Mouse (Mus musculus) limb, embryonic 13.5 days (tissue): ENCODE measurements around the gene Lmf1. TPM values are rescaled to one million over a fixed set of nuclear protein-coding genes. Genes with fewer than 3 reads are reported as not detected.

Source experiments
- ATAC-seq: fragments of 200-750 bp; cut with Nextera tagmentation; 2 replicates; pipeline ENCODE4 v1.8.0; 2017; ENCODE audit warnings: low read depth, moderate number of reproducible peaks, moderate TSS enrichment; ENCODE audit not compliant: low FRiP score
- H3K27ac ChIP-seq: fragments of 300-500 bp; sonication (generic); 2 replicates; pipeline ENCODE4 v1.5.1; 2015; ENCODE audit warnings: inconsistent platforms, mild to moderate bottlenecking, moderate library complexity
- H3K27me3 ChIP-seq: fragments of 300-500 bp; sonication (generic); 2 replicates; pipeline ENCODE4 v1.6.1; 2015; ENCODE audit warnings: mild to moderate bottlenecking, inconsistent platforms
- H3K36me3 ChIP-seq: fragments of 300-500 bp; sonication (generic); 2 replicates; pipeline ENCODE4 v1.6.1; 2015; ENCODE audit warnings: inconsistent platforms, mild to moderate bottlenecking, moderate library complexity
- H3K4me1 ChIP-seq: fragments of 300-500 bp; sonication (generic); 2 replicates; pipeline ENCODE4 v1.6.1; 2015; ENCODE audit warnings: inconsistent platforms
- H3K4me2 ChIP-seq: fragments of 300-500 bp; sonication (generic); replicated peaks from 2 replicates; pipeline ENCODE4 v1.6.1; 2015; ENCODE audit warnings: inconsistent platforms, mild to moderate bottlenecking, moderate library complexity
- H3K4me3 ChIP-seq: fragments of 300-500 bp; sonication (generic); 2 replicates; pipeline ENCODE4 v1.5.1; 2015; ENCODE audit warnings: moderate library complexity, mild to moderate bottlenecking, inconsistent platforms
- H3K9ac ChIP-seq: fragments of 300-500 bp; sonication (generic); 2 replicates; pipeline ENCODE4 v1.6.1; 2015; ENCODE audit warnings: mild to moderate bottlenecking, inconsistent platforms
- H3K9me3 ChIP-seq: fragments of 300-500 bp; sonication (generic); 2 replicates; pipeline ENCODE4 v1.6.1; 2016; ENCODE audit warnings: inconsistent platforms
- WGBS: fragments of 180-500 bp; shearing (Covaris S2); methylation state at CpG from one replicate; pipeline ENCODE4 v1.1.7; 2015; 5-methylcytosine and 5-hydroxymethylcytosine counted together
- polyA plus RNA-seq: library from polyadenylated mRNA; unstranded; fragments of >200 nt; fragmentation: Nextera tagmentation; extraction: Ambion mirVana; gene quantifications from 2 replicates; pipeline ENCODE4 v1.2.1, GENCODE M21; 2015

Lmf1 gene
- polyA plus RNA-seq, 1 experiment from 2014 or later, result 33.2 TPM

GRCm38 (mm10) chr17:25590068-25590467, 11.2 kb downstream of the Lmf1 start:
- 94% methylated on average over 6 of the region's 6 CpGs for WGBS
- Histone ChIP-seq H3K4me3 (no peak overlapping the region), H3K4me1 (peaks cover 29% of the 10 kb centered on the region), H3K9me3 (peaks cover 7% of the 10 kb centered on the region; the same call in 1 of the 2 replicates), H3K4me2 (no peak overlapping the region), H3K27me3 (peaks cover 19% of the 10 kb centered on the region), H3K36me3 (peaks cover 61% of the 10 kb centered on the region), H3K9ac (no peak overlapping the region), H3K27ac (no peak overlapping the region)
- ATAC-seq, result no peak

GRCm38 (mm10) chr17:25590985-25591384, 12.1 kb downstream of the Lmf1 start:
- 77% methylated on average over 4 of the region's 4 CpGs for WGBS

GRCm38 (mm10) chr17:25592336-25592735, 13.5 kb downstream of the Lmf1 start:
- ATAC-seq, result no peak
- Histone ChIP-seq H3K36me3 (peaks cover 52% of the 10 kb centered on the region), H3K27ac (no peak overlapping the region), H3K9ac (no peak overlapping the region), H3K4me1 (peaks cover 30% of the 10 kb centered on the region), H3K4me2 (no peak overlapping the region), H3K27me3 (peaks cover 28% of the 10 kb centered on the region), H3K9me3 (peaks cover 7% of the 10 kb centered on the region; the same call in 1 of the 2 replicates), H3K4me3 (no peak overlapping the region)
- 74% methylated on average over 6 of the region's 6 CpGs for WGBS

More at GRCm38 (mm10) chr17:25590985-25591384, 12.1 kb downstream of the Lmf1 start:
- H3K27me3 ChIP-seq, result peaks cover 19% of the 10 kb centered on the region
- H3K4me2 ChIP-seq, result no peak overlapping the region
- H3K4me1 ChIP-seq, result peaks cover 30% of the 10 kb centered on the region
- no peak overlapping the region for H3K4me3 ChIP-seq
- H3K9ac ChIP-seq, result no peak overlapping the region
- H3K36me3 ChIP-seq, result peaks cover 52% of the 10 kb centered on the region
- H3K27ac ChIP-seq, result no peak overlapping the region
- peaks cover 7% of the 10 kb centered on the region; the same call in 1 of the 2 replicates for H3K9me3 ChIP-seq
- ATAC-seq, result no peak

GRCm38 (mm10) chr17:25593411-25594261, 14.8 kb downstream of the Lmf1 start:
- Histone ChIP-seq H3K9me3 (peaks cover 7% of the 10 kb centered on the region; the same call in 1 of the 2 replicates), H3K4me2 (peak overlapping the region; percentile 37), H3K4me1 (peaks cover 30% of the 10 kb centered on the region), H3K27me3 (peaks cover 36% of the 10 kb centered on the region), H3K36me3 (peaks cover 43% of the 10 kb centered on the region), H3K4me3 (no peak overlapping the region), H3K27ac (peak overlapping the region; percentile 72), H3K9ac (no peak overlapping the region)
- ATAC-seq, result peak; percentile 85
- WGBS, result 12% methylated on average over 22 of the region's 22 CpGs

- Histone ChIP-seq H3K4me3 (no peak overlapping the region), H3K4me1 (peaks cover 30% of the 10 kb centered on the region), H3K27ac (no peak overlapping the region), H3K27me3 (peaks cover 47% of the 10 kb centered on the region), H3K9me3 (peaks cover 7% of the 10 kb centered on the region; the same call in 1 of the 2 replicates), H3K4me2 (no peak overlapping the region), H3K9ac (no peak overlapping the region), H3K36me3 (peaks cover 29% of the 10 kb centered on the region)
- ATAC-seq, result no peak
- 84% methylated on average over 5 of the region's 5 CpGs for WGBS
Observed at GRCm38 (mm10) chr17:25595495-25595894, 16.6 kb downstream of the Lmf1 start.

GRCm38 (mm10) chr17:25597537-25597936, 18.7 kb downstream of the Lmf1 start:
- no peak overlapping the region for H3K4me2 ChIP-seq
- peaks cover 20% of the 10 kb centered on the region for H3K36me3 ChIP-seq
- H3K4me3 ChIP-seq, result no peak overlapping the region
- H3K9ac ChIP-seq, result no peak overlapping the region
- no peaks in the 10 kb centered on the region for H3K9me3 ChIP-seq
- peaks cover 27% of the 10 kb centered on the region for H3K4me1 ChIP-seq
- no peak overlapping the region for H3K27ac ChIP-seq
- ATAC-seq, result no peak
- H3K27me3 ChIP-seq, result peaks cover 44% of the 10 kb centered on the region
- WGBS, result 48% methylated on average over 3 of the region's 3 CpGs

- no peak overlapping the region for H3K9ac ChIP-seq
- peaks cover 8% of the 10 kb centered on the region for H3K36me3 ChIP-seq
- peaks cover 29% of the 10 kb centered on the region for H3K4me1 ChIP-seq
- H3K27ac ChIP-seq, result no peak overlapping the region
- no peak for ATAC-seq
- no peaks in the 10 kb centered on the region for H3K9me3 ChIP-seq
- 71% methylated on average over 8 of the region's 8 CpGs for WGBS
- no peak overlapping the region for H3K4me2 ChIP-seq
- peaks cover 32% of the 10 kb centered on the region for H3K27me3 ChIP-seq
- H3K4me3 ChIP-seq, result no peak overlapping the region
Observed at GRCm38 (mm10) chr17:25602366-25602765, 23.5 kb downstream of the Lmf1 start.

GRCm38 (mm10) chr17:25604234-25604633, 25.3 kb downstream of the Lmf1 start:
- Histone ChIP-seq H3K9ac (no peak overlapping the region), H3K4me3 (no peak overlapping the region), H3K27me3 (peaks cover 18% of the 10 kb centered on the region; the same call in 1 of the 2 replicates), H3K4me1 (peaks cover 40% of the 10 kb centered on the region), H3K9me3 (no peaks in the 10 kb centered on the region), H3K27ac (no peak overlapping the region), H3K36me3 (peaks cover 10% of the 10 kb centered on the region), H3K4me2 (no peak overlapping the region)
- 14% methylated on average over 5 of the region's 5 CpGs for WGBS
- no peak for ATAC-seq

- ATAC-seq, result no peak
- no peak overlapping the region for H3K27ac ChIP-seq
- no peak overlapping the region for H3K9ac ChIP-seq
- H3K4me1 ChIP-seq, result peaks cover 52% of the 10 kb centered on the region
- 84% methylated on average over 11 of the region's 11 CpGs for WGBS
- H3K9me3 ChIP-seq, result no peaks in the 10 kb centered on the region
- no peaks in the 10 kb centered on the region for H3K27me3 ChIP-seq
- no peak overlapping the region for H3K4me3 ChIP-seq
- H3K36me3 ChIP-seq, result peaks cover 17% of the 10 kb centered on the region
- no peak overlapping the region for H3K4me2 ChIP-seq
Observed at GRCm38 (mm10) chr17:25608137-25608785, 29.4 kb downstream of the Lmf1 start.

GRCm38 (mm10) chr17:25608821-25609505, 30.1 kb downstream of the Lmf1 start:
- Histone ChIP-seq H3K36me3 (peaks cover 24% of the 10 kb centered on the region), H3K4me3 (no peak overlapping the region), H3K9ac (no peak overlapping the region), H3K27me3 (no peaks in the 10 kb centered on the region), H3K4me1 (peaks cover 45% of the 10 kb centered on the region), H3K4me2 (no peak overlapping the region), H3K27ac (peak overlapping the region; percentile 35; the same call in 1 of the 2 replicates), H3K9me3 (no peaks in the 10 kb centered on the region)
- 69% methylated on average over 10 of the region's 10 CpGs for WGBS
- ATAC-seq, result no peak

- Histone ChIP-seq H3K4me1 (peaks cover 41% of the 10 kb centered on the region), H3K9me3 (no peaks in the 10 kb centered on the region), H3K27ac (no peak overlapping the region), H3K27me3 (no peaks in the 10 kb centered on the region), H3K4me3 (no peak overlapping the region), H3K36me3 (peaks cover 29% of the 10 kb centered on the region), H3K9ac (no peak overlapping the region), H3K4me2 (no peak overlapping the region)
- 54% methylated on average over 3 of the region's 3 CpGs for WGBS
- ATAC-seq, result no peak
Observed at GRCm38 (mm10) chr17:25609506-25609828, 30.6 kb downstream of the Lmf1 start.

GRCm38 (mm10) chr17:25610151-25610550, 31.3 kb downstream of the Lmf1 start:
- H3K9ac ChIP-seq, result no peak overlapping the region
- peaks cover 35% of the 10 kb centered on the region for H3K4me1 ChIP-seq
- H3K27ac ChIP-seq, result peak overlapping the region; percentile 6; the same call in 1 of the 2 replicates
- no peak overlapping the region for H3K4me3 ChIP-seq
- 49% methylated on average over 9 of the region's 9 CpGs for WGBS
- no peak for ATAC-seq
- no peaks in the 10 kb centered on the region for H3K9me3 ChIP-seq
- peaks cover 35% of the 10 kb centered on the region for H3K36me3 ChIP-seq
- no peak overlapping the region; the same call in 1 of the 2 replicates for H3K4me2 ChIP-seq
- no peaks in the 10 kb centered on the region for H3K27me3 ChIP-seq
